Mouse (Mus musculus) forebrain, embryonic 16.5 days (tissue): ENCODE measurements at regions not wholly inside any gene's neighbourhood (a gene's known extent, or its start where the extent isn't known, plus 50 kb on each side); places are given as distances from the start of the nearest gene placed in this dataset.

Experiments used
- ATAC-seq: fragments of 200-750 bp; cut with Nextera tagmentation; 2 replicates; pipeline ENCODE4 v1.8.0; 2017; ENCODE audit warnings: mild to moderate bottlenecking, moderate library complexity
- H3K27ac ChIP-seq: fragments of 300-500 bp; sonication (generic); 2 replicates; pipeline ENCODE4 v1.5.1; 2014; ENCODE audit warnings: low read length, control low read depth
- H3K27me3 ChIP-seq: fragments of 300-500 bp; sonication (generic); replicated peaks from 2 replicates; pipeline ENCODE4 v1.6.1; 2014; ENCODE audit warnings: low read length; ENCODE audit not compliant: control insufficient read depth, insufficient read depth
- H3K36me3 ChIP-seq: fragments of 300-500 bp; sonication (generic); 2 replicates; pipeline ENCODE4 v1.6.1; 2014; ENCODE audit not compliant: control insufficient read depth, insufficient read depth
- H3K4me1 ChIP-seq: fragments of 300-500 bp; sonication (generic); replicated peaks from 2 replicates; pipeline ENCODE4 v1.6.1; 2014; ENCODE audit warnings: low read length; ENCODE audit not compliant: control insufficient read depth, insufficient read depth
- H3K4me2 ChIP-seq: fragments of 300-500 bp; sonication (generic); 2 replicates; pipeline ENCODE4 v1.6.1; 2014; ENCODE audit warnings: mild to moderate bottlenecking, low read length, control low read depth
- H3K4me3 ChIP-seq: fragments of 300-500 bp; sonication (generic); replicated peaks from 2 replicates; pipeline ENCODE4 v1.5.1; 2014; ENCODE audit warnings: mild to moderate bottlenecking, low read length, control low read depth
- H3K9ac ChIP-seq: fragments of 300-500 bp; sonication (generic); replicated peaks from 2 replicates; pipeline ENCODE4 v1.6.1; 2014; ENCODE audit warnings: low read depth, low read length, control low read depth
- H3K9me3 ChIP-seq: fragments of 300-500 bp; sonication (generic); 2 replicates; pipeline ENCODE4 v1.6.1; 2016; ENCODE audit warnings: low read length; ENCODE audit not compliant: control insufficient read depth
- WGBS: fragments of 180-500 bp; shearing (Covaris S2); extraction: QIAGEN DNeasy Blood & Tissue Kit; methylation state at CpG from one replicate; pipeline ENCODE4 v1.1.7; 2014; 5-methylcytosine and 5-hydroxymethylcytosine counted together

- no peaks in the 10 kb centered on the region for H3K36me3 ChIP-seq
- no peaks in the 10 kb centered on the region for H3K4me1 ChIP-seq
- H3K9me3 ChIP-seq, result no peaks in the 10 kb centered on the region
- no peak overlapping the region for H3K4me3 ChIP-seq
- WGBS, result 63% methylated on average over 12 of the region's 12 CpGs
- no peak overlapping the region for H3K4me2 ChIP-seq
- no peak for ATAC-seq
- no peak overlapping the region for H3K27ac ChIP-seq
- no peaks in the 10 kb centered on the region for H3K27me3 ChIP-seq
- no peak overlapping the region for H3K9ac ChIP-seq
Observed at GRCm38 (mm10) chr11:31821479-31822411, 50.3 kb upstream of the Cpeb4 start.
